Mouse (Mus musculus): ENCODE results near the gene Ces5a.

GRCm38 (mm10) chr8:93570186-93570530 lies 34.5 kb upstream of the Ces5a start:
- no peak for TF ChIP-seq CTCF (IDR thresholded peaks at IDR 0.05; ENCODE audit: low read depth, low read length)
- TF ChIP-seq POLR2A (IDR thresholded peaks at IDR 0.05; ENCODE audit: insufficient read depth, low read length): no peak
